Mouse (Mus musculus): ENCODE measurements around the gene Bcl3.

The Bcl3 gene

GRCm38 (mm10) chr7:19768251-19768650, 54.3 kb downstream of the Bcl3 start:
- DNase-seq, result no peak

- no peak for DNase-seq
Observed at GRCm38 (mm10) chr7:19764581-19764980, 58.0 kb downstream of the Bcl3 start.

- DNase-seq, result no peak
Observed at GRCm38 (mm10) chr7:19763829-19764477, 58.6 kb downstream of the Bcl3 start.

GRCm38 (mm10) chr7:19762283-19762682, 60.3 kb downstream of the Bcl3 start:
- no peak for DNase-seq

- DNase-seq, result no peak
Observed at GRCm38 (mm10) chr7:19760021-19760420, 62.5 kb downstream of the Bcl3 start.

GRCm38 (mm10) chr7:19758623-19759022, 63.9 kb downstream of the Bcl3 start:
- no peak for DNase-seq
